Mouse (Mus musculus) bone marrow, adult 2 months (tissue): ENCODE measurements around the gene Hrc. TPM values are rescaled to one million over a fixed set of nuclear protein-coding genes. Genes with fewer than 3 reads are reported as not detected.

ENCODE experiments used
- H3K27ac ChIP-seq: fragments of 200-500 bp; 2 replicates; pipeline ENCODE4 v1.5.1; 2012; ENCODE audit warnings: low read depth, mild to moderate bottlenecking, control low read depth, inconsistent platforms, low read length; ENCODE audit not compliant: control insufficient read depth, poor library complexity, insufficient read depth
- H3K4me1 ChIP-seq: fragments of 200-500 bp; 2 replicates; pipeline ENCODE4 v1.6.1; 2011; ENCODE audit warnings: low read length; ENCODE audit not compliant: control insufficient read depth, insufficient read depth
- H3K4me3 ChIP-seq: fragments of 200-500 bp; replicated peaks from 2 replicates; pipeline ENCODE3; 2011; ENCODE audit warnings: mild to moderate bottlenecking, low read depth, low read length, control low read depth; ENCODE audit not compliant: control insufficient read depth
- CTCF ChIP-seq: fragments of 200-500 bp; IDR thresholded peaks from 2 replicates; pipeline ENCODE4 v1.5.1; 2011; ENCODE audit warnings: low read length, control low read depth; ENCODE audit not compliant: control insufficient read depth, insufficient read depth
- POLR2A ChIP-seq: fragments of 200-500 bp; IDR thresholded peaks from 2 replicates; pipeline ENCODE4 v1.6.1; 2011; ENCODE audit warnings: low read depth, mild to moderate bottlenecking, control low read depth, low read length, borderline replicate concordance; ENCODE audit not compliant: control insufficient read depth
- WGBS: fragments of 180-500 bp; shearing (Covaris S2); methylation state at CpG from one replicate; pipeline ENCODE4 v1.1.7; 2018; 5-methylcytosine and 5-hydroxymethylcytosine counted together
- polyA plus RNA-seq: library from polyadenylated mRNA; stranded (reverse); fragments of >200 nt; gene quantifications from 2 replicates; pipeline ENCODE4 v1.2.4, GENCODE M21; 2011; ENCODE audit warnings: low replicate concordance; ENCODE audit not compliant: missing spikeins, insufficient read depth, insufficient read length

Hrc gene
- polyA plus RNA-seq, 1 experiment, result 1.7 TPM

DNA sequence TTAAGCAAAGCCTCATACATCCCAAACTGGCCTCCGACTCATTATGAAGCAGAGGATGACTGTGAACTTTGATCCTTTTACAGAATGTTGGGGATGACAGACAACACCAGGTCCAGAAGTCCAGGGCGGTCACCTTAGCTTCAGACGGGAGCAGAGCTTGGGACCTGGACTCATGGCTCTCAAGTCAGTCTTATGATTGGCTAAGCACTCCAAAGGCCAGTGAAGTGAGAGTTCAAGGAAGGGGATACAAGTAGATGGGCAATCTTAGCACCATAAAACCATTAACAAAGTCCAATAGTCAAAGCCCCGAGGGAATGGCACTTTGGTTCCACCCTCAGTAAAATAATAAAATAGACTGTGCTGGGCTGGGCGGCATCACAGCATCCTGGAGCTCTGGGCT lies 12.0 kb upstream of the Hrc start:
- WGBS, result 79% methylated on average over 5 of the region's 5 CpGs
- H3K27ac ChIP-seq, result no peak overlapping the region
- no peaks in the 10 kb centered on the region for H3K4me1 ChIP-seq
- no peak for TF ChIP-seq POLR2A
- no peak for TF ChIP-seq CTCF
- H3K4me3 ChIP-seq, result no peak overlapping the region

DNA sequence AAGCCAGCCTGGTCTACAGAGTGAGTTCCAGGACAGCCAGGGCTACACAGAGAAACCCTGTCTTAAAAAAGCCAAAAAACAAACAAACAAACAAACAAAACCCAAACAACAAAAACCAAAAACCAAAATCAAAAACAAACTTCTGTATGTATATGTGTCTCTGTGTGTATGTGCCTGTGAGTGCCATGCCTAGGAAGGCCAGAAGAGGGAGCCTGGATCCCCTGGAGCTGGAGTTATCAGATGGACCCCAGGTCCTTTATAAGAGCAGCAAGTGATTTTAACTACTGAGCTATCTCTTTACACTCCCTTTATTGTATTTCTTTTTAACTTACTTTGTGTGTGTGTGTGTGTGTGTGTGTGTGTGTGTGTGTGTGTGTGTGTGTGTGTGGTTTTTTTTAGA lies 9.3 kb upstream of the Hrc start:
- H3K4me3 ChIP-seq, result no peak overlapping the region
- no peak overlapping the region for H3K27ac ChIP-seq
- TF ChIP-seq CTCF (no peak), POLR2A (no peak)
- no peaks in the 10 kb centered on the region for H3K4me1 ChIP-seq

DNA sequence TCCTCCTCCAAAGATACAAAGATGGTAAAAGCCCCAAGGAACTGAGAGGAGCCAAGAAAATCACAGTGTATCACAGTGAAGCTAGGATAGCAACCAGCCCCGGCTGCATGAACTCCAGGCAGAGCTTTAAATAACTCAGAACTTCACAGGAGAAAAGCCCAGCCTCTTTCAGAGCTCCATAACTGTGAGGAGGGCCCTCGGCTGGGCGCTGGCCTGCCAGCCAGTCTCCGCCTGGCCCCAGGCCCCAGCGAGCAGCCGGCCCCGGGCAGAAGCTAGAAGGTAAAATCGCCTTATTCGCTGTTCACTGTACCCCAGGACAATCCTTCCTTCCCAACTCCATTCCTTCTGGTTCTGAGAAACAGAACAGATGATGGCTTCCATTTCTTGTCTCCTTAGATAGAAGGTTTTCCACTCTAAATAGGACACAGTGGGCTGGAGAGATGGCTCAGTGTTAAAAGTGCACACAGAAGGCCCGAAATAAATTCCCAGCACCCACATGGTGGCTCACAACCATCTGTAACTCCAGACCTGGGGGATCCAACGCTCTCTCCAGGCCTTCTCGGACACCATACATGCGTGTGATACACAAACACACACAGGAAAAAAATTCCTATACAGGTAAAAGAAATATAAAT lies 6.1 kb upstream of the Hrc start:
- no peak for TF ChIP-seq CTCF
- no peak overlapping the region for H3K4me3 ChIP-seq
- no peak overlapping the region for H3K27ac ChIP-seq
- H3K4me1 ChIP-seq, result no peaks in the 10 kb centered on the region
- 89% methylated on average over 13 of the region's 13 CpGs for WGBS

DNA sequence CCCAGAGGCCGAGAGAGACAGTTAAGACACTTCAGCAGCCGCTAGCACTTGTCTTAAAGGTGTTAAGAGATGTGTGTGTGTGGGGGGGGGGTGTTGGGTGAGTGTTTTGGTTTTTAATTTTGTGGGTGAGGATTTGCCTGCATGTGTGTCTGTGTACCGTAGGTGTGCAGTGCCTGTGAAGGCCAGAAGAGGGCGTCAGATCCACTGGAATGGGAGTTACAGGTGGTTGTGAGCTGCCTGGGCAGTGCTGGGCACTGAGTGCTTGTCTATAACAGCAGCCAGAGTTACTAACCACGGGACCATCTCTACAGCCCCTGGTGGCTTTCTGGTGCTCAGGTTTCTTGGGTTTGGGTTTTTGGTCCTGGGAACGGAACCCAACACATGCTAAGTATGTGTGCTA lies 3.6 kb upstream of the Hrc start:
- TF ChIP-seq POLR2A (no peak), CTCF (no peak)
- Histone ChIP-seq H3K4me1 (no peaks in the 10 kb centered on the region), H3K4me3 (no peak overlapping the region), H3K27ac (no peak overlapping the region)
- WGBS, result 85% methylated on average over 6 of the region's 6 CpGs

DNA sequence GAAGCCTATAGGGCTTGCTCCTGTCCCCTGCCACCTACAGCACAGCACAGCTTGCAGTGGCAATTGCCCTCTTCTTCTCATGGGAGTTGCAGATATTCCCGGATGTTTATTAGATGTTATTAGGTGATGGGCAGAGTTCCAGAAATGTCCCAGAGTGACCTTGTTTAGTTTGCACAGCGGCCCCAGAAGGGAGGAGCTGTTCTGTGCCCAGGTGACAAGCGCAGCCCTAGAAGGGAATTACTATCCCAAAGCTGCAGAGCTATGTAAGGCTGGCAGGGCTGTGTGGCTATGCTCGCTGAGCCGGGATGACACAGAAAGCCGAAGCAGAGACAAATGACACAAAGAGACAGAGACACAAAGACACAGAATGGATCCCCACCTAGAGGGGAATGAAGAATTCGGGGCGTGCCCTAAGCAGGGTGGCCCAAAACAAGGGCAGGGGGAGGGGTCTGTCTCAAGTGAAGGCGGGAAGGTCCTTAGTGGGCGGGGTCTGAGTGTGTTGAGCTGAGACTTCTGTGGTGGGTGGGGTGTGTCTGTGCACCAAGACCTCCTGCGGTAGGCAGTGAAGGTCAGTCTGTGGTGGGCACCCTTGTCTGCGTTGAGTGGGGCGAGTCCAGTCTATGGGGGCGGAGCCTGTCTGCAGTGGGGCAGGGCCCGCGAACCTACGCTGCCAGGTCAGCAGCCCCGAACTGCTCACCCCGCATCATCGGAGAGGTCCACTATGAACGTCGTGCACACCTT lies 2.2 kb upstream of the Hrc start:
- 11% methylated on average over 22 of the region's 22 CpGs for WGBS
- TF ChIP-seq POLR2A (no peak), CTCF (no peak)
- Histone ChIP-seq H3K4me1 (no peaks in the 10 kb centered on the region), H3K27ac (no peak overlapping the region), H3K4me3 (peak overlapping the region; percentile 55)

DNA sequence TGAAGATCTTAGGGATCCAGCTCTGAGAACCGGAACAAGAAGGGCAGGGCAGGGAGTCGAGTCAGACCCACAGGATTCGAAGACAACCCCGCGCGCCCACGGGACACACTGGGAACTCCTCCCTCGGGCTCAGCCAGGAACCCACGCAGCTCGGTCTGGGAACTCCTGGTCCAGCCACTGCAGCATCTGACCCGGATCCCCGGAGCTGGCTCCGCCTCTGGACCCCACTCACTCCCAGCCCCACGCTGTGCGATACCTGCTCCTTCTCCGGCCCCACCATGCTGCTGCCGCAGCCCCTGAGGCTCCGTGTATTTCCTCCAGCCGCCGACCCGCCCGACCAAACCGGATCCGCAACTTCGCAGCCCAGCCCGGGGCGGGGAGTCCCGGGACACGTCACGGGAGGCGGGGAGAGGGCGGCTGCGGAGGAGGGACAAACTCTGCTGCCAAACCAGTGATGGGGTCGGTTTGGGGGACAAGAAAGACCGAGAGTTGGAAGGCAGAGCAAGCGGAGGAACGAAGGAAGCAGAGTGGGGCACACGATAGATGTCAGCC lies 1.6 kb upstream of the Hrc start, which contains the start of gene Trpm4:
Gene Trpm4, minus strand, starts transcription at position 350 of the 552 bp plus-strand sequence.
- H3K27ac ChIP-seq, result peak within 1 kb of the TSS; percentile 17; the same call in 1 of the 2 replicates
- WGBS, result under 1% methylated on average over 38 of the region's 38 CpGs

DNA sequence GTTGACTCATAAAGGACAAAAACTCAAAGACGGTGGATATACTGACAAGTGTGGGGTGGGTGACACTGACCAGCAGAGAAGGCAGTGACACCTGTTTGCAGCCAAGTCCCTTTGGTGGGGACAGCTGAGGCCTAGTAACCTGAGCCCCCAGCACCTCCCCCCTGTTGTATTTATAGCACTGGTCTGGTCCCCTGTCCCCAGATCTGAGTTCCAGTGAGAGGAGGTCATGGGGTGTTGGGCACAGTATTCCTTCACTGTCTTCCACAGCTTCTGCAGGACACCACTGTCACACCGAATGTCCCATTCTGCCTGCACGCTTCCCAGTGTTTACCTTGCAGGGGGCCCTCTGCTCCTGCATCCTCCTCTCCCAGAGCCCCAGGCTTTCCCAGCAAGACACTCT lies 485 bp upstream of the Hrc start:
- TF ChIP-seq CTCF (no peak), POLR2A (no peak)
- H3K27ac ChIP-seq, result no peak overlapping the region
- no peak overlapping the region for H3K4me3 ChIP-seq
- 83% methylated on average over 3 of the region's 3 CpGs for WGBS
- no peaks in the 10 kb centered on the region for H3K4me1 ChIP-seq

More for the DNA sequence above, 1.6 kb upstream of the Hrc start, which contains the start of gene Trpm4:
- TF ChIP-seq POLR2A (peak; percentile 35; the same call in 1 of the 2 replicates), CTCF (no peak)
- Histone ChIP-seq H3K4me3 (peak within 1 kb of the TSS; percentile 55), H3K4me1 (no peaks in the 10 kb centered on the region)

DNA sequence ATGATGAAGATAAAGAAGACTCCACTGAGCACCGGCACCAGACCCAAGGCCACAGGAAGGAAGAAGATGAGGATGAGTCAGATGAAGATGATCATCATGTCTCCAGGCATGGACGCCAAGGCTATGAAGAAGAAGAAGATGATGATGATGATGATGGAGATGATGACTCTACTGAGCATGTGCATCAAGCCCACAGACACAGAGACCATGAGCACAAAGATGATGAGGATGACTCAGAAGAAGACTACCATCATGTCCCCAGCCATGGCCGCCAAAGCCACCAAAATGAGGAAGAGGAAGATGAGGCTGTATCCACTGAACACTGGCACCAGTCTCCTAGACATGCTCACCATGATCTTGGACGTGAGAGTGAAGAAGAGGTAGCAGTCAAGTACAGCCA lies 1.2 kb downstream of the Hrc start:
- Histone ChIP-seq H3K4me3 (no peak overlapping the region), H3K27ac (no peak overlapping the region), H3K4me1 (peaks cover 3% of the 10 kb centered on the region)
- 57% methylated on average over 4 of the region's 4 CpGs for WGBS
- no peak for TF ChIP-seq POLR2A
- no peak for TF ChIP-seq CTCF

DNA sequence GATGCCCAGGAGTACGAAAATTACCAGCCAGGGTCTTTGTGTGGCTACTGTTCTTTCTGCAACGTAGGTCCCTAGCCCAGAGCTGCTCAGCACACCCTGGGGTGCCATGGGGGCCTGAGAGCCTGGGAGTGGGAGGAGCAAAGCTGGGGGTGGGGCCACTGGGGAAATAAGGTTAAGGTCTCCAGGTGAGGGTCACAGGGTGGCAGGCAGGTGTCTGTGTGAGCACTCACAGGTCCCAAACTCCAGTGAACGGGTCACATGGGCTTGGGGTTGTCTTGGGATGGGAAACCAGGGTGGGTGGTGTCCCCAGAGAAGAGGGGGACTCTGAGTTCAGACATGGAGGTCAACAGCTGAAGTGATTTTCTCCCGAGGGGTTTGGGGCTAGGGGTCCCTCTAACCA lies 2.4 kb downstream of the Hrc start:
- no peak overlapping the region for H3K4me3 ChIP-seq

More for the DNA sequence above, 2.4 kb downstream of the Hrc start:
- TF ChIP-seq CTCF (no peak), POLR2A (no peak)
- Histone ChIP-seq H3K27ac (no peak overlapping the region), H3K4me1 (peaks cover 3% of the 10 kb centered on the region)
- WGBS, result 26% methylated on average over 4 of the region's 4 CpGs
